Mouse (Mus musculus) cerebellum, postnatal 4 days (tissue): ENCODE measurements at regions not wholly inside any gene's neighbourhood (a gene's known extent, or its start where the extent isn't known, plus 50 kb on each side); places are given as distances from the start of the nearest gene placed in this dataset.

Experiments used
- DNase-seq, 2 experiments: peaks; one replicate each; pipeline ENCODE4 v3.0.0; 2022; ENCODE audit warnings: low spot score in 2 of 2, mixed read lengths in 1 of 2

- DNase-seq, result no peak
Measured at GRCm38 (mm10) chr5:55276265-55276837, 1278.1 kb downstream of the Stim2 start.

- peak in 1 of 2 experiments; percentile 1 for DNase-seq
Measured at GRCm38 (mm10) chr5:55293301-55293700, 1295.0 kb downstream of the Stim2 start.

- no peak for DNase-seq
Measured at GRCm38 (mm10) chr5:55293978-55294377, 1295.7 kb downstream of the Stim2 start.

GRCm38 (mm10) chr5:55294781-55295180 is 1296.5 kb downstream of the Stim2 start:
- DNase-seq, result no peak

- no peak for DNase-seq
Measured at GRCm38 (mm10) chr5:55301538-55301937, 1303.2 kb downstream of the Stim2 start.

GRCm38 (mm10) chr5:55345968-55346367 is 1347.7 kb downstream of the Stim2 start:
- no peak for DNase-seq

- no peak for DNase-seq
Measured at GRCm38 (mm10) chr5:55355483-55355882, 1357.2 kb downstream of the Stim2 start.

- DNase-seq, result no peak
Measured at GRCm38 (mm10) chr5:55374295-55374694, 1376.0 kb downstream of the Stim2 start.

GRCm38 (mm10) chr5:55390846-55391245 is 1392.5 kb downstream of the Stim2 start:
- no peak for DNase-seq

- no peak for DNase-seq
Measured at GRCm38 (mm10) chr5:55395986-55396385, 1397.7 kb downstream of the Stim2 start.

GRCm38 (mm10) chr5:55416146-55416545 is 1417.8 kb downstream of the Stim2 start:
- no peak for DNase-seq

- no peak for DNase-seq
Measured at GRCm38 (mm10) chr5:55439158-55439557, 1440.9 kb downstream of the Stim2 start.

GRCm38 (mm10) chr5:55449064-55449463 is 1450.8 kb downstream of the Stim2 start:
- no peak for DNase-seq
